Comparison of ENCODE assay signal across 32 mouse cellular contexts in genomic region chrX:75454597-75454996, GRCm38 (mm10).
"Had no signal": no experiment of that assay in that cellular context is flagged by ENCODE, and none has a peak within 500 bp of the region (broad histone marks: within the 10 kb centered on the region; RNA-seq: fewer than 3 reads in every experiment).

No protein-coding gene starts in this region.

- DNase-seq: left cerebral cortex, postnatal 4 days; liver; liver, embryonic 13.5 days; liver, postnatal 0 days; lung, adult 18-20 months; lung, adult 2 months; lung, embryonic 14.5 days; lung, postnatal 10 days; lung, postnatal 14 days; lung, postnatal 36 days; lung, postnatal 4 days; midbrain, embryonic 14.5 days had no signal

- H3K9me3 ChIP-seq: limb, embryonic 10.5 days; limb, embryonic 15.5 days; liver, embryonic 12.5 days; liver, embryonic 13.5 days; liver, embryonic 15.5 days; lung, embryonic 15.5 days; megakaryocyte, embryonic 14.5 days; midbrain, embryonic 12.5 days; midbrain, embryonic 15.5 days; neural tube, embryonic 12.5 days had no signal

- H3K4me2 ChIP-seq: limb, embryonic 12.5 days; limb, embryonic 13.5 days; limb, embryonic 15.5 days; liver, embryonic 11.5 days; liver, embryonic 12.5 days; liver, embryonic 13.5 days; liver, embryonic 15.5 days; lung, embryonic 14.5 days; lung, embryonic 15.5 days; midbrain, embryonic 11.5 days; midbrain, embryonic 12.5 days; midbrain, embryonic 13.5 days; midbrain, embryonic 15.5 days; neural tube, embryonic 12.5 days had no signal

- H3K4me1 ChIP-seq: limb, embryonic 10.5 days; limb, embryonic 12.5 days; limb, embryonic 13.5 days; limb, embryonic 15.5 days; liver, embryonic 12.5 days; liver, embryonic 13.5 days; liver, embryonic 15.5 days; lung, embryonic 15.5 days; midbrain, embryonic 10.5 days; midbrain, embryonic 12.5 days; midbrain, embryonic 13.5 days; midbrain, embryonic 15.5 days; neural tube, embryonic 12.5 days had no signal

- H3K4me3 ChIP-seq: limb, embryonic 10.5 days; limb, embryonic 12.5 days; limb, embryonic 13.5 days; limb, embryonic 15.5 days; liver, embryonic 12.5 days; liver, embryonic 13.5 days; liver, embryonic 15.5 days; lung, embryonic 15.5 days; megakaryocyte, embryonic 14.5 days; midbrain, embryonic 10.5 days; midbrain, embryonic 12.5 days; midbrain, embryonic 13.5 days; midbrain, embryonic 15.5 days; myocyte; neural tube, embryonic 12.5 days had no signal

- H3K27me3 ChIP-seq: limb, embryonic 12.5 days; limb, embryonic 13.5 days; limb, embryonic 15.5 days; liver, embryonic 12.5 days; liver, embryonic 13.5 days; liver, embryonic 15.5 days; lung, embryonic 15.5 days; midbrain, embryonic 12.5 days; midbrain, embryonic 13.5 days; midbrain, embryonic 15.5 days; neural tube, embryonic 12.5 days had no signal

- ATAC-seq: liver, embryonic 12.5 days; liver, postnatal 0 days; lung, postnatal 0 days; midbrain, embryonic 13.5 days; midbrain, embryonic 15.5 days; midbrain, embryonic 16.5 days had no signal

- H3K27ac ChIP-seq: limb, embryonic 10.5 days; limb, embryonic 12.5 days; limb, embryonic 13.5 days; limb, embryonic 15.5 days; liver, embryonic 12.5 days; liver, embryonic 13.5 days; liver, embryonic 14.5 days; liver, embryonic 15.5 days; lung, embryonic 15.5 days; macrophage; midbrain, embryonic 10.5 days; midbrain, embryonic 12.5 days; midbrain, embryonic 13.5 days; midbrain, embryonic 15.5 days; neural tube, embryonic 12.5 days had no signal

- H3K9ac ChIP-seq: limb, embryonic 12.5 days; limb, embryonic 13.5 days; limb, embryonic 15.5 days; liver, embryonic 12.5 days; liver, embryonic 13.5 days; liver, embryonic 14.5 days; liver, embryonic 15.5 days; liver, postnatal 0 days; lung, embryonic 14.5 days; lung, embryonic 15.5 days; midbrain, embryonic 12.5 days; midbrain, embryonic 13.5 days; midbrain, embryonic 15.5 days; neural tube, embryonic 12.5 days had no signal
